Mouse (Mus musculus): ENCODE results near the gene Pde8a. TPM values are rescaled to one million over a fixed set of nuclear protein-coding genes. Genes with fewer than 3 reads are reported as not detected.
A peak's percentile ranks its signal among the peaks of the same experiment; 100 is the strongest.

Pde8a gene
- polyA plus RNA-seq, 1 experiment, result 31.6 TPM

- H3K4me3 ChIP-seq (ENCODE audit: insufficient read depth, low read depth, low read length), result no peak overlapping the region
- TF ChIP-seq POLR2A (IDR thresholded peaks at IDR 0.05; ENCODE audit: low read depth, low read length) (no peak), CTCF (conservative IDR thresholded peaks at IDR 0.05; ENCODE audit: insufficient read depth, insufficient read length, low read depth, low read length) (no peak)
- DNase-seq, result no peak
These were observed 48.2 kb downstream of the Pde8a start for GRCm38 (mm10) chr7:81261548-81261947.

DNA sequence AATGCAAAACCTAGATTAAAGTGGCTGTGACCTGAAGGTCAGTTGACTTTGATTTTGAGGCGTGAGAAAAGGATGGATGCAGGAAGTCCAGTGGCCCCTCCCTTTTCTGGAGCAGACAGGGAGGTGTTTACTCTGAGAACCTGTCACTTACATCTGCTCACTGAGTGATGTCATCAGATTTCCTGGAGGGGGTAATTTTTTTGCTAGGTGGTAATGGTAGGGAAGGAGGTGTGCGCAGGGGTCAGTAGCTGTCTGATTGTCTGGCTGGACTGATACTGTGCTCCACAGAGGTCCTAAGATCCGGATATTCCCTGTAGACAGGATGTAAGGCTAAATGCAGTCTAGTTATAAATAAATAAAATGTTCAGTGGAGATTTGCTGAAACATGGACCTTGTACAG is 59.5 kb downstream of the Pde8a start:
- Histone ChIP-seq H3K4me3 (ENCODE audit: insufficient read depth, low read depth, low read length) (no peak overlapping the region), H3K36me3 (ENCODE audit: control insufficient read depth, insufficient read depth, low read length) (no peaks in the 10 kb centered on the region), H3K27ac (ENCODE audit: insufficient read depth, low read depth, low read length) (no peak overlapping the region), H3K4me1 (ENCODE audit: control insufficient read depth, insufficient read depth, low read length) (peaks cover 4% of the 10 kb centered on the region; the same call in 1 of the 2 replicates), H3K27me3 (replicated peaks; ENCODE audit: control insufficient read depth, insufficient read depth, low read length) (no peaks in the 10 kb centered on the region)
- no peak for TF ChIP-seq CTCF (conservative IDR thresholded peaks at IDR 0.05; ENCODE audit: insufficient read depth, insufficient read length, low read depth, low read length)
- no peak for TF ChIP-seq POLR2A (IDR thresholded peaks at IDR 0.05; ENCODE audit: low read depth, low read length)
- DNase-seq, result no peak
- 48% methylated on average over 3 of the region's 3 CpGs for WGBS

More at GRCm38 (mm10) chr7:81261548-81261947, 48.2 kb downstream of the Pde8a start:
- no peaks in the 10 kb centered on the region for H3K27me3 ChIP-seq (replicated peaks; ENCODE audit: control insufficient read depth, insufficient read depth, low read length)
- WGBS, result 74% methylated on average over 7 of the region's 7 CpGs
- peaks cover 2% of the 10 kb centered on the region; the same call in 1 of the 2 replicates for H3K4me1 ChIP-seq (ENCODE audit: control insufficient read depth, insufficient read depth, low read length)
- H3K27ac ChIP-seq (ENCODE audit: insufficient read depth, low read depth, low read length), result no peak overlapping the region
- H3K36me3 ChIP-seq (ENCODE audit: control insufficient read depth, insufficient read depth, low read length), result no peaks in the 10 kb centered on the region

- Histone ChIP-seq H3K27ac (ENCODE audit: insufficient read depth, low read depth, low read length) (no peak overlapping the region), H3K27me3 (replicated peaks; ENCODE audit: control insufficient read depth, insufficient read depth, low read length) (no peaks in the 10 kb centered on the region), H3K4me1 (ENCODE audit: control insufficient read depth, insufficient read depth, low read length) (peaks cover 19% of the 10 kb centered on the region), H3K36me3 (ENCODE audit: control insufficient read depth, insufficient read depth, low read length) (no peaks in the 10 kb centered on the region; the same call in 1 of the 2 replicates), H3K4me3 (ENCODE audit: insufficient read depth, low read depth, low read length) (no peak overlapping the region)
- WGBS, result 60% methylated on average over 6 of the region's 6 CpGs
- no peak for DNase-seq
- no peak for TF ChIP-seq POLR2A (IDR thresholded peaks at IDR 0.05; ENCODE audit: low read depth, low read length)
- TF ChIP-seq CTCF (conservative IDR thresholded peaks at IDR 0.05; ENCODE audit: insufficient read depth, insufficient read length, low read depth, low read length), result no peak
These were observed 65.6 kb downstream of the Pde8a start for GRCm38 (mm10) chr7:81278966-81279365.

DNA sequence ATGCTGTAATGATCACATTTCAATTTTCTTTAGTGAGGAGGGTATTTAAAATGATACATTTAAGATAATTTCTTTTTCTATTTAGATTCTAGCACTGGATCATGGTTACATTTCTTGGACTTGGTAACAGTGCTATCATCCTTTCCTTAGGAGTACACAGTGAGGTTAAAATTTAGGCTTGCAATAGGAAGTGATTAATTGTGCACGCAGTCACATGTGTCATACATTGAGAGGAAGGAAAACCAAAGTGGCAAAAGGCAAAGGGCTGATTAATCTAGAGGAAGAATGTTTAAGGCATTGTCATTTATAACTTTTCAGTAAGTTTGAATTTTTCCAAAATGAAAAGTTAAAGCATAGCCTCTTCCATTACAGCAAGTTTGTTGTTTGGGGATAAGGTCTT is 67.8 kb downstream of the Pde8a start:
- Histone ChIP-seq H3K4me1 (ENCODE audit: control insufficient read depth, insufficient read depth, low read length) (peaks cover 19% of the 10 kb centered on the region), H3K4me3 (ENCODE audit: insufficient read depth, low read depth, low read length) (no peak overlapping the region), H3K27me3 (replicated peaks; ENCODE audit: control insufficient read depth, insufficient read depth, low read length) (no peaks in the 10 kb centered on the region), H3K27ac (ENCODE audit: insufficient read depth, low read depth, low read length) (no peak overlapping the region), H3K36me3 (ENCODE audit: control insufficient read depth, insufficient read depth, low read length) (no peaks in the 10 kb centered on the region; the same call in none of the 2 replicates)
- DNase-seq, result no peak
- no peak for TF ChIP-seq CTCF (conservative IDR thresholded peaks at IDR 0.05; ENCODE audit: insufficient read depth, insufficient read length, low read depth, low read length)
- TF ChIP-seq POLR2A (IDR thresholded peaks at IDR 0.05; ENCODE audit: low read depth, low read length), result no peak
- WGBS, result 74% methylated on average over 1 of the region's 1 CpGs

- Histone ChIP-seq H3K4me1 (ENCODE audit: control insufficient read depth, insufficient read depth, low read length) (peaks cover 5% of the 10 kb centered on the region; the same call in 1 of the 2 replicates), H3K27ac (ENCODE audit: insufficient read depth, low read depth, low read length) (no peak overlapping the region), H3K36me3 (ENCODE audit: control insufficient read depth, insufficient read depth, low read length) (no peaks in the 10 kb centered on the region; the same call in none of the 2 replicates), H3K27me3 (replicated peaks; ENCODE audit: control insufficient read depth, insufficient read depth, low read length) (no peaks in the 10 kb centered on the region), H3K4me3 (ENCODE audit: insufficient read depth, low read depth, low read length) (no peak overlapping the region)
- TF ChIP-seq CTCF (conservative IDR thresholded peaks at IDR 0.05; ENCODE audit: insufficient read depth, insufficient read length, low read depth, low read length) (no peak), POLR2A (IDR thresholded peaks at IDR 0.05; ENCODE audit: low read depth, low read length) (no peak)
- no peak for DNase-seq
- 61% methylated on average over 7 of the region's 7 CpGs for WGBS
These were observed 73.1 kb downstream of the Pde8a start for GRCm38 (mm10) chr7:81286456-81286855.

DNA sequence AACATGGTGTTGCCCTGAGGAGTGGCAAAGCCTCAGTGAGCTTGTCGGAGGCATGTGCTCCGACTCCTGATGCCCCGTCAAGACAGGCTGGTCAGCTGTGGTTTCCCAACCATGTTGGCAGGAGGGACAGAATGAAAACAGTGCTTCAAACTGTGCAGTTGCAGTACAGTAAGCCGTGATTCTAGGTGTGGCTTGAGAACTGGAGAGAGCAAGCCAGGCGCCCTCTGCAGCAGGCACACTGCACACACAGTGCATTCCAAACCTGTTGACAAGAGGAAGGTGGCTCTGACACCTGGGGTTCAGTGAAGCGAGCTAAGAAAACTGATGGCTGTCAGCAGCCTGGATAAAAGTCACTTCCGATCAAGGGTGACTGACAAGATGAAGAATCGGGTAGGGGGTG is 73.5 kb downstream of the Pde8a start:
- Histone ChIP-seq H3K4me1 (ENCODE audit: control insufficient read depth, insufficient read depth, low read length) (peaks cover 2% of the 10 kb centered on the region; the same call in 1 of the 2 replicates), H3K27ac (ENCODE audit: insufficient read depth, low read depth, low read length) (no peak overlapping the region), H3K4me3 (ENCODE audit: insufficient read depth, low read depth, low read length) (no peak overlapping the region), H3K27me3 (replicated peaks; ENCODE audit: control insufficient read depth, insufficient read depth, low read length) (no peaks in the 10 kb centered on the region), H3K36me3 (ENCODE audit: control insufficient read depth, insufficient read depth, low read length) (no peaks in the 10 kb centered on the region; the same call in none of the 2 replicates)
- DNase-seq, result peak; percentile 52
- TF ChIP-seq CTCF (conservative IDR thresholded peaks at IDR 0.05; ENCODE audit: insufficient read depth, insufficient read length, low read depth, low read length) (peak; percentile 73), POLR2A (IDR thresholded peaks at IDR 0.05; ENCODE audit: low read depth, low read length) (no peak)
- 44% methylated on average over 8 of the region's 8 CpGs for WGBS

- no peak overlapping the region for H3K27ac ChIP-seq (ENCODE audit: insufficient read depth, low read depth, low read length)
- 94% methylated on average over 2 of the region's 2 CpGs for WGBS
- H3K4me3 ChIP-seq (ENCODE audit: insufficient read depth, low read depth, low read length), result no peak overlapping the region
- no peaks in the 10 kb centered on the region for H3K27me3 ChIP-seq (replicated peaks; ENCODE audit: control insufficient read depth, insufficient read depth, low read length)
- 0 out of 2 replicates have a peak, but pooled peaks cover 3% of the 10 kb centered on the region for H3K4me1 ChIP-seq (ENCODE audit: control insufficient read depth, insufficient read depth, low read length)
- DNase-seq, result no peak
- peaks cover 1% of the 10 kb centered on the region for H3K36me3 ChIP-seq (ENCODE audit: control insufficient read depth, insufficient read depth, low read length)
- TF ChIP-seq POLR2A (IDR thresholded peaks at IDR 0.05; ENCODE audit: low read depth, low read length), result no peak
- TF ChIP-seq CTCF (conservative IDR thresholded peaks at IDR 0.05; ENCODE audit: insufficient read depth, insufficient read length, low read depth, low read length), result no peak
These were observed 81.8 kb downstream of the Pde8a start for GRCm38 (mm10) chr7:81295169-81295568.

Data from kidney, adult 2 months (tissue).